Mouse (Mus musculus): ENCODE results near the gene Hrnr.

DNA sequence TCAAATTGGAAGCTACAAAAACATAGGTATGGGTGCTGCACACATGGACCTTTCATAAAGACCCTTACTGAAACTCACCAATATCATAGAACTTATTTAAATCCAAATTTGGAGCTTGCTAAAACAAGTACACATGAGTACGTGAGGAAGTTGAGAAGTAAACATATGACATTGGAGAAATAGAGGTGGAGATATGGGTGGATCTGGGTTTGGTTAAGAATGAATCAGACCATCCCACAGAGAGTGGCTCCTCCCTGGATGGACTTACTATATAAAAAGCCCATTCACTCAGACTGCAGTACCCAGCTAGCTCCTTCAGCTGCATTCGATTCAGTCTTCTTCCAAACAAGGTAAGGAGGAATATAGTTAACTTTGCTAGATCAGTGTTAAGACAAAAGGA, 46.3 kb upstream of the Hrnr start, which contains the start of gene Flg:
- TF ChIP-seq CTCF (conservative IDR thresholded peaks at IDR 0.05; ENCODE audit: low read length) (no peak), POU5F1 (IDR thresholded peaks at IDR 0.05; ENCODE audit: borderline replicate concordance, low read length) (no peak), NANOG (IDR thresholded peaks at IDR 0.05; ENCODE audit: borderline replicate concordance, low read length) (no peak)
